Mouse (Mus musculus) heart, postnatal 0 days (tissue): ENCODE results near the gene Abr. TPM values are rescaled to one million over a fixed set of nuclear protein-coding genes. Genes with fewer than 3 reads are reported as not detected.

Source experiments
- ATAC-seq: fragments of 200-750 bp; cut with Nextera tagmentation; 2 replicates; pipeline ENCODE4 v1.8.0; 2017; ENCODE audit warnings: low read depth, moderate number of reproducible peaks, moderate library complexity; ENCODE audit not compliant: insufficient read depth
- DNase-seq: peaks from one replicate; pipeline ENCODE4 v3.0.0-alpha.2; 2016; ENCODE audit warnings: low spot score
- H3K27ac ChIP-seq: fragments of 300-500 bp; sonication (generic); 2 replicates; pipeline ENCODE4 v1.5.1; 2014; ENCODE audit warnings: low read depth, mild to moderate bottlenecking
- H3K27me3 ChIP-seq: fragments of 300-500 bp; sonication (generic); 2 replicates; pipeline ENCODE4 v1.6.1; 2014; ENCODE audit warnings: low read length, mixed read lengths; ENCODE audit not compliant: control insufficient read depth, insufficient read depth
- H3K36me3 ChIP-seq: fragments of 300-500 bp; sonication (generic); replicated peaks from 2 replicates; pipeline ENCODE4 v1.6.1; 2014; ENCODE audit warnings: low read length, mixed read lengths; ENCODE audit not compliant: control insufficient read depth, insufficient read depth
- H3K4me1 ChIP-seq: fragments of 300-500 bp; sonication (generic); 2 replicates; pipeline ENCODE4 v1.6.1; 2014; ENCODE audit warnings: antibody characterized with exemption; ENCODE audit not compliant: control insufficient read depth, insufficient read depth
- H3K4me2 ChIP-seq: fragments of 300-500 bp; sonication (generic); 2 replicates; pipeline ENCODE4 v1.6.1; 2014; ENCODE audit warnings: low read depth, mild to moderate bottlenecking, low read length, moderate library complexity
- H3K4me3 ChIP-seq: fragments of 300-500 bp; sonication (generic); 2 replicates; pipeline ENCODE4 v1.5.1; 2014; ENCODE audit warnings: low read depth, low read length
- H3K9ac ChIP-seq: fragments of 300-500 bp; sonication (generic); replicated peaks from 2 replicates; pipeline ENCODE4 v1.6.1; 2014; ENCODE audit warnings: low read depth, low read length, mixed read lengths
- H3K9me3 ChIP-seq: fragments of 300-500 bp; sonication (generic); replicated peaks from 2 replicates; pipeline ENCODE4 v1.6.1; 2016; ENCODE audit warnings: low read length; ENCODE audit not compliant: control insufficient read depth
- CTCF ChIP-seq: IDR thresholded peaks from 2 replicates; pipeline ENCODE4 v1.5.1; 2016; ENCODE audit warnings: antibody characterized with exemption, control low read depth, low read depth
- EP300 ChIP-seq: IDR thresholded peaks from 2 replicates; pipeline ENCODE4 v1.6.1; 2016; ENCODE audit warnings: antibody characterized with exemption, low read depth
- WGBS: fragments of 180-500 bp; shearing (Covaris S2); extraction: QIAGEN DNeasy Blood & Tissue Kit; methylation state at CpG from one replicate; pipeline ENCODE4 v1.1.7; 2014; 5-methylcytosine and 5-hydroxymethylcytosine counted together
- polyA plus RNA-seq: library from polyadenylated mRNA; unstranded; fragments of >200 nt; fragmentation: Nextera tagmentation; extraction: Ambion mirVana; gene quantifications from 2 replicates; pipeline ENCODE4 v1.2.1, GENCODE M21; 2015
- total RNA-seq: library from RNA; depleted of rRNA; stranded (reverse); fragments of >200 nt; gene quantifications from 2 replicates; pipeline ENCODE4 v1.2.3, GENCODE M21; 2014; ENCODE audit warnings: low replicate concordance

The Abr gene
- total and polyA plus RNA-seq, 2 experiments from 2014 or later = 14.1 to 48.9 TPM

- peak overlapping the region; percentile 71 for H3K9ac ChIP-seq
- H3K9me3 ChIP-seq = no peaks in the 10 kb centered on the region
- no peaks in the 10 kb centered on the region for H3K36me3 ChIP-seq
- DNase-seq (peak; percentile 35), ATAC-seq (peak; percentile 42)
- peak overlapping the region; percentile 100 for H3K4me2 ChIP-seq
- no peak for TF ChIP-seq EP300
- TF ChIP-seq CTCF = no peak
- under 1% methylated on average over 33 of the region's 33 CpGs for WGBS
- H3K4me3 ChIP-seq = peak overlapping the region; percentile 89
- no peaks in the 10 kb centered on the region for H3K27me3 ChIP-seq
- peak overlapping the region; percentile 80 for H3K27ac ChIP-seq
- H3K4me1 ChIP-seq = no peaks in the 10 kb centered on the region
Observed at GRCm38 (mm10) chr11:76398312-76398797, 223.8 kb downstream of the Abr start.

- TF ChIP-seq EP300 (no peak), CTCF (no peak)
- 0 out of 2 replicates have a peak overlapping the region, but pooled peaks have one; percentile 80 for H3K27ac ChIP-seq
- H3K9ac ChIP-seq = peak overlapping the region; percentile 71
- no peaks in the 10 kb centered on the region for H3K27me3 ChIP-seq
- DNase-seq = peak; percentile 26
- peak overlapping the region; percentile 100 for H3K4me2 ChIP-seq
- no peaks in the 10 kb centered on the region for H3K4me1 ChIP-seq
- no peaks in the 10 kb centered on the region for H3K9me3 ChIP-seq
- no peak for ATAC-seq
- no peaks in the 10 kb centered on the region for H3K36me3 ChIP-seq
- 2% methylated on average over 25 of the region's 26 CpGs for WGBS
- peak overlapping the region; percentile 89 for H3K4me3 ChIP-seq
Observed at GRCm38 (mm10) chr11:76397650-76398311, 224.3 kb downstream of the Abr start.

GRCm38 (mm10) chr11:76392996-76393395 is 229.1 kb downstream of the Abr start:
- Histone ChIP-seq H3K27me3 (no peaks in the 10 kb centered on the region), H3K9me3 (no peaks in the 10 kb centered on the region), H3K9ac (no peak overlapping the region), H3K4me3 (no peak overlapping the region), H3K4me1 (no peaks in the 10 kb centered on the region), H3K36me3 (no peaks in the 10 kb centered on the region), H3K4me2 (no peak overlapping the region), H3K27ac (no peak overlapping the region)
- DNase-seq (no peak), ATAC-seq (no peak)
- 87% methylated on average over 11 of the region's 11 CpGs for WGBS
- TF ChIP-seq EP300 (no peak), CTCF (no peak)

GRCm38 (mm10) chr11:76392532-76392931 is 229.6 kb downstream of the Abr start:
- Histone ChIP-seq H3K27me3 (no peaks in the 10 kb centered on the region), H3K9me3 (no peaks in the 10 kb centered on the region), H3K36me3 (no peaks in the 10 kb centered on the region), H3K9ac (no peak overlapping the region), H3K4me1 (no peaks in the 10 kb centered on the region), H3K27ac (no peak overlapping the region), H3K4me2 (no peak overlapping the region), H3K4me3 (no peak overlapping the region)
- 83% methylated on average over 7 of the region's 7 CpGs for WGBS
- no peak for TF ChIP-seq CTCF
- no peak for TF ChIP-seq EP300
- no peak for ATAC-seq
- no peak for DNase-seq

GRCm38 (mm10) chr11:76388711-76389110 is 233.4 kb downstream of the Abr start:
- Histone ChIP-seq H3K4me1 (no peaks in the 10 kb centered on the region), H3K27ac (no peak overlapping the region), H3K9me3 (no peaks in the 10 kb centered on the region), H3K4me2 (no peak overlapping the region), H3K27me3 (no peaks in the 10 kb centered on the region), H3K36me3 (no peaks in the 10 kb centered on the region), H3K9ac (no peak overlapping the region), H3K4me3 (no peak overlapping the region)
- no peak for ATAC-seq
- WGBS = 80% methylated on average over 7 of the region's 7 CpGs
- DNase-seq = no peak
- TF ChIP-seq CTCF (no peak), EP300 (no peak)

- H3K9me3 ChIP-seq = no peaks in the 10 kb centered on the region
- no peaks in the 10 kb centered on the region for H3K4me1 ChIP-seq
- DNase-seq (no peak), ATAC-seq (no peak)
- TF ChIP-seq CTCF (peak; percentile 25), EP300 (no peak)
- no peaks in the 10 kb centered on the region for H3K36me3 ChIP-seq
- 82% methylated on average over 1 of the region's 1 CpGs for WGBS
- no peaks in the 10 kb centered on the region for H3K27me3 ChIP-seq
- H3K4me3 ChIP-seq = no peak overlapping the region
- H3K9ac ChIP-seq = no peak overlapping the region
- no peak overlapping the region for H3K27ac ChIP-seq
- no peak overlapping the region for H3K4me2 ChIP-seq
Observed at GRCm38 (mm10) chr11:76387097-76387496, 235.0 kb downstream of the Abr start.
